Mouse (Mus musculus): ENCODE data around the gene Iqschfp. TPM values are rescaled to one million over a fixed set of nuclear protein-coding genes. Genes with fewer than 3 reads are reported as not detected.
A peak's percentile ranks its signal among the peaks of the same experiment; 100 is the strongest.

The Iqschfp gene
- polyA plus RNA-seq, 1 experiment from 2014 or later = not detected

GRCm38 (mm10) chr3:67960133-67960532, 68.1 kb downstream of the Iqschfp start:
- no peak overlapping the region for H3K4me3 ChIP-seq
- WGBS = 39% methylated on average over 3 of the region's 3 CpGs
- H3K9ac ChIP-seq = no peak overlapping the region
- no peaks in the 10 kb centered on the region for H3K9me3 ChIP-seq
- ATAC-seq (ENCODE audit: insufficient number of reproducible peaks, insufficient read depth, low FRiP score, low TSS enrichment, low read depth) = no peak
- H3K27ac ChIP-seq = no peak overlapping the region
- no peak overlapping the region for H3K4me2 ChIP-seq
- H3K36me3 ChIP-seq = no peaks in the 10 kb centered on the region
- H3K27me3 ChIP-seq = no peaks in the 10 kb centered on the region
- no peaks in the 10 kb centered on the region for H3K4me1 ChIP-seq

GRCm38 (mm10) chr3:67960727-67961126, 68.7 kb downstream of the Iqschfp start:
- Histone ChIP-seq H3K4me2 (no peak overlapping the region), H3K9me3 (no peaks in the 10 kb centered on the region), H3K4me3 (no peak overlapping the region), H3K27me3 (no peaks in the 10 kb centered on the region), H3K9ac (no peak overlapping the region), H3K27ac (no peak overlapping the region), H3K4me1 (no peaks in the 10 kb centered on the region), H3K36me3 (no peaks in the 10 kb centered on the region)
- ATAC-seq (ENCODE audit: insufficient number of reproducible peaks, insufficient read depth, low FRiP score, low TSS enrichment, low read depth) = no peak

GRCm38 (mm10) chr3:67961934-67962639, 70.1 kb downstream of the Iqschfp start:
- no peak overlapping the region for H3K27ac ChIP-seq
- H3K9ac ChIP-seq = no peak overlapping the region
- H3K4me1 ChIP-seq = no peaks in the 10 kb centered on the region
- 92% methylated on average over 6 of the region's 6 CpGs for WGBS
- H3K9me3 ChIP-seq = no peaks in the 10 kb centered on the region
- no peak overlapping the region for H3K4me2 ChIP-seq
- no peaks in the 10 kb centered on the region for H3K27me3 ChIP-seq
- ATAC-seq (ENCODE audit: insufficient number of reproducible peaks, insufficient read depth, low FRiP score, low TSS enrichment, low read depth) = no peak
- H3K36me3 ChIP-seq = no peaks in the 10 kb centered on the region
- H3K4me3 ChIP-seq = no peak overlapping the region

- H3K4me3 ChIP-seq = no peak overlapping the region
- no peak overlapping the region for H3K27ac ChIP-seq
- H3K9ac ChIP-seq = no peak overlapping the region
- no peaks in the 10 kb centered on the region for H3K36me3 ChIP-seq
- 86% methylated on average over 2 of the region's 2 CpGs for WGBS
- no peaks in the 10 kb centered on the region for H3K27me3 ChIP-seq
- no peak for ATAC-seq (ENCODE audit: insufficient number of reproducible peaks, insufficient read depth, low FRiP score, low TSS enrichment, low read depth)
- no peak overlapping the region for H3K4me2 ChIP-seq
- no peaks in the 10 kb centered on the region for H3K4me1 ChIP-seq
- no peaks in the 10 kb centered on the region for H3K9me3 ChIP-seq
These were observed 82.4 kb downstream of the Iqschfp start for GRCm38 (mm10) chr3:67974340-67974998.

- Histone ChIP-seq H3K9me3 (no peaks in the 10 kb centered on the region), H3K4me3 (no peak overlapping the region), H3K27me3 (no peaks in the 10 kb centered on the region), H3K27ac (no peak overlapping the region), H3K36me3 (no peaks in the 10 kb centered on the region), H3K4me1 (no peaks in the 10 kb centered on the region), H3K9ac (no peak overlapping the region), H3K4me2 (no peak overlapping the region)
- WGBS = 86% methylated on average over 1 of the region's 1 CpGs
- ATAC-seq (ENCODE audit: insufficient number of reproducible peaks, insufficient read depth, low FRiP score, low TSS enrichment, low read depth) = no peak
These were observed 88.0 kb downstream of the Iqschfp start for GRCm38 (mm10) chr3:67980006-67980405.

- Histone ChIP-seq H3K9me3 (no peaks in the 10 kb centered on the region), H3K4me3 (no peak overlapping the region), H3K27me3 (no peaks in the 10 kb centered on the region), H3K27ac (no peak overlapping the region), H3K36me3 (no peaks in the 10 kb centered on the region), H3K9ac (no peak overlapping the region), H3K4me2 (peak overlapping the region; percentile 5; the same call in 1 of the 2 replicates), H3K4me1 (no peaks in the 10 kb centered on the region)
- 22% methylated on average over 12 of the region's 12 CpGs for WGBS
- no peak for ATAC-seq (ENCODE audit: insufficient number of reproducible peaks, insufficient read depth, low FRiP score, low TSS enrichment, low read depth)
These were observed 91.3 kb downstream of the Iqschfp start for GRCm38 (mm10) chr3:67983329-67983728.

GRCm38 (mm10) chr3:68002415-68002814, 110.4 kb downstream of the Iqschfp start:
- no peak overlapping the region for H3K9ac ChIP-seq
- 85% methylated on average over 4 of the region's 4 CpGs for WGBS
- no peak overlapping the region for H3K4me2 ChIP-seq
- no peak overlapping the region for H3K27ac ChIP-seq
- no peak for ATAC-seq (ENCODE audit: insufficient number of reproducible peaks, insufficient read depth, low FRiP score, low TSS enrichment, low read depth)
- no peaks in the 10 kb centered on the region for H3K27me3 ChIP-seq
- no peaks in the 10 kb centered on the region for H3K36me3 ChIP-seq
- H3K4me3 ChIP-seq = no peak overlapping the region
- no peaks in the 10 kb centered on the region for H3K4me1 ChIP-seq
- H3K9me3 ChIP-seq = no peaks in the 10 kb centered on the region

- no peaks in the 10 kb centered on the region for H3K4me1 ChIP-seq
- H3K9me3 ChIP-seq = no peaks in the 10 kb centered on the region
- no peak overlapping the region for H3K27ac ChIP-seq
- H3K36me3 ChIP-seq = no peaks in the 10 kb centered on the region
- H3K9ac ChIP-seq = no peak overlapping the region
- ATAC-seq (ENCODE audit: insufficient number of reproducible peaks, insufficient read depth, low FRiP score, low TSS enrichment, low read depth) = no peak
- no peaks in the 10 kb centered on the region for H3K27me3 ChIP-seq
- no peak overlapping the region for H3K4me3 ChIP-seq
- no peak overlapping the region for H3K4me2 ChIP-seq
These were observed 120.3 kb downstream of the Iqschfp start for GRCm38 (mm10) chr3:68012342-68012741.

- H3K9me3 ChIP-seq = no peaks in the 10 kb centered on the region
- H3K4me2 ChIP-seq = no peak overlapping the region
- H3K36me3 ChIP-seq = no peaks in the 10 kb centered on the region
- H3K27ac ChIP-seq = no peak overlapping the region
- H3K4me3 ChIP-seq = no peak overlapping the region
- H3K27me3 ChIP-seq = no peaks in the 10 kb centered on the region
- no peaks in the 10 kb centered on the region for H3K4me1 ChIP-seq
- 37% methylated on average over 1 of the region's 1 CpGs for WGBS
- no peak for ATAC-seq (ENCODE audit: insufficient number of reproducible peaks, insufficient read depth, low FRiP score, low TSS enrichment, low read depth)
- H3K9ac ChIP-seq = no peak overlapping the region
These were observed 123.8 kb downstream of the Iqschfp start for GRCm38 (mm10) chr3:68015786-68016185.

- ATAC-seq (ENCODE audit: insufficient number of reproducible peaks, insufficient read depth, low FRiP score, low TSS enrichment, low read depth) = no peak
- Histone ChIP-seq H3K9ac (no peak overlapping the region), H3K4me3 (no peak overlapping the region), H3K27me3 (no peaks in the 10 kb centered on the region), H3K36me3 (no peaks in the 10 kb centered on the region), H3K9me3 (no peaks in the 10 kb centered on the region), H3K4me1 (no peaks in the 10 kb centered on the region), H3K27ac (no peak overlapping the region), H3K4me2 (no peak overlapping the region)
- 62% methylated on average over 4 of the region's 4 CpGs for WGBS
These were observed 127.4 kb downstream of the Iqschfp start for GRCm38 (mm10) chr3:68019401-68019800.

- 63% methylated on average over 3 of the region's 3 CpGs for WGBS
These were observed 144.1 kb downstream of the Iqschfp start for GRCm38 (mm10) chr3:68036097-68036496.

GRCm38 (mm10) chr3:68042951-68043350, 150.9 kb downstream of the Iqschfp start:
- no peak overlapping the region for H3K9ac ChIP-seq
- H3K4me3 ChIP-seq = no peak overlapping the region
- H3K27me3 ChIP-seq = no peaks in the 10 kb centered on the region
- H3K4me2 ChIP-seq = no peak overlapping the region
- 85% methylated on average over 2 of the region's 2 CpGs for WGBS
- H3K4me1 ChIP-seq = no peaks in the 10 kb centered on the region
- H3K9me3 ChIP-seq = no peaks in the 10 kb centered on the region
- H3K36me3 ChIP-seq = no peaks in the 10 kb centered on the region
- H3K27ac ChIP-seq = no peak overlapping the region
- no peak for ATAC-seq (ENCODE audit: insufficient number of reproducible peaks, insufficient read depth, low FRiP score, low TSS enrichment, low read depth)

More at GRCm38 (mm10) chr3:68036097-68036496, 144.1 kb downstream of the Iqschfp start:
- Histone ChIP-seq H3K27ac (no peak overlapping the region), H3K4me1 (no peaks in the 10 kb centered on the region), H3K9me3 (no peaks in the 10 kb centered on the region), H3K4me2 (no peak overlapping the region), H3K9ac (no peak overlapping the region), H3K27me3 (no peaks in the 10 kb centered on the region), H3K36me3 (no peaks in the 10 kb centered on the region), H3K4me3 (no peak overlapping the region)
- ATAC-seq (ENCODE audit: insufficient number of reproducible peaks, insufficient read depth, low FRiP score, low TSS enrichment, low read depth) = no peak

Measured in embryonic facial prominence, embryonic 13.5 days (tissue).